ENCODE assay signal across 1 mouse cellular context in the genomic region with DNA sequence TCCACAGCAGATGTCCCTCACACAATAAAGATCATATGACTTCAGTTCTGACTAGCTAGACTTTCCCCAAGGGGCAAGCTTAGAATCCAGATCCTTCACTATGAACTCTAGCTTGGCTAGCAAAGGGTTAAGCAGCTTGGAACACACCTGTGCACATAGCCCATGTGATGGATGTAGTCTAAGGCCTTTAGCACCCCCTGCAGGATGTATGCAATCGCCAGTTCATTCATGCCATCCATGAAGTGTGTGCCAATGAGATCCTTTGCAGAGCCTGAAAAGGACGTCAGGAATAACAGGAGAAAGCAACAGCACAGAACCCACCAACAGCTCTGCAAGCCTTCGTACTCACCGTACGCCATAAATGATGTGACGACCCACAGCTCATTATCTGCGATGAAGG.
TF ChIP-seq lines count a peak whose summit lies in the region.

No protein-coding gene starts in this region.

TF ChIP-seq in MEL, 35 proteins besides CTCF, POLR2A, EP300 and RAD21 (continued from another document):
- peak; percentile 48 for TF ChIP-seq SMC3 (IDR thresholded peaks at IDR 0.05; ENCODE audit: low read depth, low read length)
